Comparison of ENCODE assay signal across 25 mouse cellular contexts in genomic region chr11:107465969-107466368, GRCm38 (mm10). TPM values are rescaled to one million over a fixed set of nuclear protein-coding genes. Genes with fewer than 3 reads are reported as not detected.
A peak's percentile ranks its signal among the peaks of the same experiment; 100 is the strongest.
DNase-seq lines count a peak whose midpoint lies in the region; TF ChIP-seq lines count a peak whose summit lies in the region.
"Had no signal": no experiment of that assay in that cellular context is flagged by ENCODE, and none has a peak within 500 bp of the region (broad histone marks: within the 10 kb centered on the region; RNA-seq: fewer than 3 reads in every experiment).

No protein-coding gene starts in this region.

- peaks cover 42% of the 10 kb centered on the region for H3K79me2 ChIP-seq in liver, adult 2 months (ENCODE audit: control insufficient read depth, insufficient read depth, low read length)

- TF ChIP-seq CTCF in kidney, adult 2 months (conservative IDR thresholded peaks at IDR 0.05; ENCODE audit: insufficient read depth, insufficient read length, low read depth, low read length): no peak
- TF ChIP-seq CTCF in liver, adult 2 months (IDR thresholded peaks at IDR 0.05; ENCODE audit: low read depth, low read length): no peak

- peak overlapping the region; percentile 66 for H3K9ac ChIP-seq in liver, adult 2 months (ENCODE audit: low read depth, low read length)
- H3K9ac ChIP-seq: heart, embryonic 15.5 days; hindbrain, embryonic 15.5 days; intestine, embryonic 15.5 days; limb, embryonic 15.5 days; neural tube, embryonic 13.5 days; stomach, embryonic 15.5 days had no signal

- H3K4me3 ChIP-seq in kidney, adult 2 months (ENCODE audit: insufficient read depth, low read depth, low read length): no peak overlapping the region
- H3K4me3 ChIP-seq in liver, adult 2 months (ENCODE audit: insufficient read depth, low read depth, low read length): no peak overlapping the region; the same call in 1 of the 2 replicates
- H3K4me3 ChIP-seq: embryonic facial prominence, embryonic 10.5 days; heart, embryonic 15.5 days; hindbrain, embryonic 15.5 days; intestine, embryonic 15.5 days; left cerebral cortex, adult 2 months; limb, embryonic 15.5 days; midbrain, embryonic 10.5 days; myocyte; neural tube, embryonic 13.5 days; stomach, embryonic 15.5 days had no signal

- no peaks in the 10 kb centered on the region for H3K27me3 ChIP-seq in kidney, adult 2 months (replicated peaks; ENCODE audit: control insufficient read depth, insufficient read depth, low read length)
- no peaks in the 10 kb centered on the region for H3K27me3 ChIP-seq in liver, adult 2 months (ENCODE audit: control insufficient read depth, insufficient read depth, low read length)
- H3K27me3 ChIP-seq: heart, embryonic 15.5 days; hindbrain, embryonic 15.5 days; intestine, embryonic 15.5 days; limb, embryonic 15.5 days; neural tube, embryonic 13.5 days; stomach, embryonic 15.5 days had no signal

- H3K36me3 ChIP-seq in kidney, adult 2 months (ENCODE audit: control insufficient read depth, insufficient read depth, low read length): no peaks in the 10 kb centered on the region
- no peaks in the 10 kb centered on the region for H3K36me3 ChIP-seq in liver, adult 2 months (ENCODE audit: control insufficient read depth, insufficient read depth, low read length)
- H3K36me3 ChIP-seq: heart, embryonic 15.5 days; hindbrain, embryonic 15.5 days; intestine, embryonic 15.5 days; limb, embryonic 15.5 days; neural tube, embryonic 13.5 days; stomach, embryonic 15.5 days had no signal

- WGBS in kidney, adult 2 months: 33% methylated on average over 1 of the region's 1 CpGs
- 0% methylated on average over 1 of the region's 1 CpGs for WGBS in liver, adult 2 months

- no peak for DNase-seq in kidney, adult 2 months
- no peak for DNase-seq in kidney, adult 18-20 months
- peak; percentile 39 for DNase-seq in liver, adult 2 months (ENCODE audit: extremely low read depth, low read depth, low spot score)
- DNase-seq in liver: no peak
- DNase-seq in induced T-regulatory cell, adult 2 months (ENCODE audit: low read depth): peak; percentile 41
- no peak for DNase-seq in right cerebral cortex, postnatal 10 days (ENCODE audit: low spot score in 2 of 2)
- DNase-seq in adipocyte (ENCODE audit: low spot score): no peak
- DNase-seq: adrenal gland, postnatal 25 days; B cell, adult 2 months; cerebellum, adult 9-10 months; gastrocnemius, postnatal 25 days; heart, postnatal 4 days; left cerebral cortex, postnatal 4 days; retina, postnatal 1 day; thymus, postnatal 25 days had no signal

- TF ChIP-seq POLR2A in kidney, adult 2 months (IDR thresholded peaks at IDR 0.05; ENCODE audit: low read depth, low read length): no peak
- no peak for TF ChIP-seq POLR2A in liver, adult 2 months (IDR thresholded peaks at IDR 0.05; ENCODE audit: extremely low read depth, insufficient read depth, low read length)

- H3K27ac ChIP-seq in kidney, adult 2 months (ENCODE audit: insufficient read depth, low read depth, low read length): peak overlapping the region; percentile 91
- H3K27ac ChIP-seq in liver, adult 2 months (replicated peaks; ENCODE audit: insufficient read depth, low read depth, low read length): peak overlapping the region; percentile 85
- H3K27ac ChIP-seq: embryonic facial prominence, embryonic 10.5 days; heart, embryonic 15.5 days; hindbrain, embryonic 15.5 days; intestine, embryonic 15.5 days; left cerebral cortex, adult 2 months; limb, embryonic 15.5 days; midbrain, embryonic 10.5 days; neural tube, embryonic 13.5 days; stomach, embryonic 15.5 days had no signal

- H3K4me1 ChIP-seq in kidney, adult 2 months (ENCODE audit: control insufficient read depth, insufficient read depth, low read length): peaks cover 21% of the 10 kb centered on the region; the same call in 1 of the 2 replicates
- H3K4me1 ChIP-seq in liver, adult 2 months (ENCODE audit: control insufficient read depth, insufficient read depth, low read length): peaks cover 25% of the 10 kb centered on the region

RNA-seq across cellular contexts. Expression of gene Pitpnc1, which starts 4.5 kb away (rescaled TPM):
- 15.0 and 18.5 TPM in 2 replicates for polyA plus RNA-seq in kidney, adult 2 months (2012; rRNA removed)
- total RNA-seq in liver, adult 2 months (2014; rRNA removed): 9.4 and 10.5 TPM in 2 replicates
- 3.5 and 4.1 TPM in 2 replicates for polyA plus RNA-seq in liver, adult 2 months (2012; rRNA removed)

RNA-seq across cellular contexts. Expression of gene Psmd12, which starts 13.3 kb away (rescaled TPM):
- 15.1 and 19.9 TPM in 2 replicates for polyA plus RNA-seq in kidney, adult 2 months (2012; rRNA removed)
- 53.5 and 54.7 TPM in 2 replicates for total RNA-seq in liver, adult 2 months (2014; rRNA removed)
- polyA plus RNA-seq in liver, adult 2 months (2012; rRNA removed): 14.5 and 15.9 TPM in 2 replicates

Comparison
In these comparisons a context has a peak if more than half of its experiments do, and no peak if none do; other contexts are left out.
1. DNase-seq: peak in liver, adult 2 months (single experiment) and induced T-regulatory cell, adult 2 months (single experiment); none in kidney, adult 2 months (single experiment), kidney, adult 18-20 months (single experiment), liver (single experiment), right cerebral cortex, postnatal 10 days (0 of 2) and adipocyte (single experiment).